Mouse (Mus musculus) heart, adult 2 months (tissue): Measurements from ENCODE around the gene Sept3. TPM values are rescaled to one million over a fixed set of nuclear protein-coding genes. Genes with fewer than 3 reads are reported as not detected.

Experiments
- DNase-seq, 2 experiments: peaks; one replicate each; pipeline ENCODE4 v3.0.0; 2021
- H3K27ac ChIP-seq: fragments of 200-600 bp; 2 replicates; pipeline ENCODE4 v1.8.1; 2022
- H3K27me3 ChIP-seq: fragments of 200-500 bp; 2 replicates; pipeline ENCODE4 v1.6.1; 2012; ENCODE audit warnings: mild to moderate bottlenecking, low read length, inconsistent platforms, mixed read lengths; ENCODE audit not compliant: control insufficient read depth, insufficient read depth
- H3K36me3 ChIP-seq: fragments of 200-500 bp; 2 replicates; pipeline ENCODE4 v1.6.1; 2012; ENCODE audit warnings: low read length, inconsistent platforms; ENCODE audit not compliant: control insufficient read depth, insufficient read depth
- H3K4me1 ChIP-seq: fragments of 200-500 bp; 2 replicates; pipeline ENCODE4 v1.6.1; 2011; ENCODE audit warnings: low read length; ENCODE audit not compliant: control insufficient read depth, insufficient read depth
- H3K4me3 ChIP-seq: fragments of 200-600 bp; 2 replicates; pipeline ENCODE4 v1.8.1; 2022
- H3K79me2 ChIP-seq: fragments of 200-500 bp; replicated peaks from 2 replicates; pipeline ENCODE4 v1.6.1; 2012; ENCODE audit warnings: mild to moderate bottlenecking, inconsistent platforms, low read length, moderate library complexity, mixed read lengths; ENCODE audit not compliant: control insufficient read depth, insufficient read depth
- H3K9ac ChIP-seq: fragments of 200-500 bp; 2 replicates; pipeline ENCODE4 v1.6.1; 2012; ENCODE audit warnings: low read depth, mild to moderate bottlenecking, control low read depth, inconsistent platforms, low read length, mixed read lengths
- CTCF ChIP-seq: fragments of 200-600 bp; IDR thresholded peaks from 2 replicates; pipeline ENCODE4 v1.8.1; 2022; ENCODE audit warnings: antibody characterized with exemption, mild to moderate bottlenecking, moderate library complexity
- EP300 ChIP-seq: fragments of 200-500 bp; IDR thresholded peaks from 2 replicates; pipeline ENCODE4 v1.6.1; 2011; ENCODE audit warnings: low read depth, low read length, control low read depth; ENCODE audit not compliant: insufficient read depth
- POLR2A ChIP-seq: fragments of 200-500 bp; IDR thresholded peaks from 2 replicates; pipeline ENCODE4 v1.6.1; 2011; ENCODE audit warnings: mild to moderate bottlenecking, low read depth, low read length, control low read depth; ENCODE audit not compliant: insufficient read depth
- WGBS: fragments of 180-500 bp; shearing (Covaris S2); methylation state at CpG from one replicate; pipeline ENCODE4 v1.1.7; 2018; 5-methylcytosine and 5-hydroxymethylcytosine counted together
- intact Hi-C: fragments of 180-260 bp; cut with DNase I; formaldehyde crosslinking; loops from one replicate; pipeline ENCODE4 v1.15.1; 2025
- long read RNA-seq: library from polyadenylated mRNA; stranded (forward); transcript quantifications from one replicate; pipeline ENCODE4 v2.0.0, GENCODE M21; 2021
- polyA plus RNA-seq: library from polyadenylated mRNA; depleted of rRNA; stranded (reverse); fragments of >200 nt; gene quantifications from 2 replicates; pipeline ENCODE4 v1.2.3, GENCODE M21; 2012; rRNA removed
- total RNA-seq, 2 experiments: library from RNA; stranded (reverse); gene quantifications; 2 replicates each; pipeline ENCODE4 v1.2.3; 2021

Sept3 gene
- under 1 TPM; 0.39 to 0.44 TPM for total RNA-seq
- 0.43 and 0.85 TPM in 2 replicates for polyA plus RNA-seq
- long read RNA-seq: 0 reads

DNA sequence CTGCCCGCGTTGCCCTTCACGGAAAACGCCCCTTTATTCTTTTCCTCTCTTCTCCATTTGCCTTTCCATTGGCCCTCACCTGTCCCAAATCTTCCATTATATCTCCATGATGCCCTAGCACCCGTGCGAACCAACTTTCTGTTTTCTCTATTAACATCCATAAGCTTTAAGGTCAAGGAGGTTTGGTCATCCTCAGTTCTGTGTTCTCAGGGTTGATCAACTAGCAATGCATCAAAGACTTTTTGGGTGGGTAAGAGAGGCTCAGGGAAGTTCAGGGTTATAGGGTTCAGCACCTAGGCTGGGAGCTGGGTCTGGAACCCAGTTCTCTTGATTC is at the start of gene Sept3:
Sept3 (plus strand) TSS at position 301 of the 334 bp plus-strand sequence.
- Histone ChIP-seq H3K36me3 (no peaks in the 10 kb centered on the region), H3K9ac (no peak within 1 kb of the TSS), H3K4me3 (peak within 1 kb of the TSS; percentile 18; the same call in 1 of the 2 replicates), H3K79me2 (no peaks in the 10 kb centered on the region), H3K27me3 (peaks cover 5% of the 10 kb centered on the region), H3K27ac (no peak within 1 kb of the TSS), H3K4me1 (no peaks in the 10 kb centered on the region)
- intact Hi-C loops: no loop called here
- 25% methylated on average over 6 of the region's 6 CpGs for WGBS
- DNase-seq: no peak
- TF ChIP-seq POLR2A (no peak), EP300 (no peak), CTCF (no peak)

GRCm38 (mm10) chr15:82225769-82226168 is 48.9 kb upstream of the Sept3 start:
- no peak for DNase-seq
- no peak for TF ChIP-seq EP300
- no peak for TF ChIP-seq POLR2A
- no peak for TF ChIP-seq CTCF
- H3K9ac ChIP-seq: no peak overlapping the region
- H3K4me1 ChIP-seq: no peaks in the 10 kb centered on the region
- no peak overlapping the region for H3K27ac ChIP-seq
- intact Hi-C loops: no loop called here
- H3K79me2 ChIP-seq: no peaks in the 10 kb centered on the region
- 84% methylated on average over 5 of the region's 5 CpGs for WGBS
- H3K27me3 ChIP-seq: peaks cover 5% of the 10 kb centered on the region; the same call in 1 of the 2 replicates
- no peaks in the 10 kb centered on the region for H3K36me3 ChIP-seq
- H3K4me3 ChIP-seq: no peak overlapping the region

- H3K4me1 ChIP-seq: no peaks in the 10 kb centered on the region
- intact Hi-C loops: no loop called here
- no peak overlapping the region for H3K4me3 ChIP-seq
- DNase-seq: peak in 1 of 2 experiments; percentile 11
- H3K9ac ChIP-seq: no peak overlapping the region
- no peak overlapping the region for H3K27ac ChIP-seq
- WGBS: 46% methylated on average over 11 of the region's 11 CpGs
- TF ChIP-seq CTCF: no peak
- no peak for TF ChIP-seq POLR2A
- no peak for TF ChIP-seq EP300
- no peaks in the 10 kb centered on the region for H3K36me3 ChIP-seq
- no peaks in the 10 kb centered on the region for H3K79me2 ChIP-seq
- H3K27me3 ChIP-seq: no peaks in the 10 kb centered on the region
Observed at GRCm38 (mm10) chr15:82229542-82230045, 45.1 kb upstream of the Sept3 start.

GRCm38 (mm10) chr15:82230098-82230611 is 44.5 kb upstream of the Sept3 start:
- intact Hi-C loops: no loop called here
- H3K27ac ChIP-seq: no peak overlapping the region
- H3K4me3 ChIP-seq: no peak overlapping the region
- no peaks in the 10 kb centered on the region for H3K4me1 ChIP-seq
- DNase-seq: no peak
- H3K79me2 ChIP-seq: no peaks in the 10 kb centered on the region
- H3K9ac ChIP-seq: no peak overlapping the region
- no peaks in the 10 kb centered on the region for H3K36me3 ChIP-seq
- TF ChIP-seq CTCF (no peak), POLR2A (no peak), EP300 (no peak)
- WGBS: 78% methylated on average over 6 of the region's 6 CpGs
- no peaks in the 10 kb centered on the region for H3K27me3 ChIP-seq

- Histone ChIP-seq H3K36me3 (no peaks in the 10 kb centered on the region), H3K9ac (no peak overlapping the region), H3K27me3 (no peaks in the 10 kb centered on the region), H3K27ac (no peak overlapping the region), H3K79me2 (no peaks in the 10 kb centered on the region), H3K4me3 (no peak overlapping the region), H3K4me1 (no peaks in the 10 kb centered on the region)
- TF ChIP-seq POLR2A (no peak), CTCF (no peak), EP300 (no peak)
- DNase-seq: no peak
- intact Hi-C loops: no loop called here
- WGBS: 74% methylated on average over 4 of the region's 4 CpGs
Observed at GRCm38 (mm10) chr15:82231100-82231499, 43.6 kb upstream of the Sept3 start.

- Histone ChIP-seq H3K27ac (no peak overlapping the region), H3K9ac (no peak overlapping the region), H3K79me2 (no peaks in the 10 kb centered on the region), H3K27me3 (no peaks in the 10 kb centered on the region), H3K36me3 (no peaks in the 10 kb centered on the region), H3K4me1 (no peaks in the 10 kb centered on the region), H3K4me3 (no peak overlapping the region)
- peak in 1 of 2 experiments; percentile 53 for DNase-seq
- 64% methylated on average over 11 of the region's 11 CpGs for WGBS
- TF ChIP-seq EP300 (no peak), POLR2A (no peak), CTCF (no peak)
- intact Hi-C loops: no loop called here
Observed at GRCm38 (mm10) chr15:82231591-82232378, 42.9 kb upstream of the Sept3 start.
